Mouse (Mus musculus) right cerebral cortex, adult 18-20 months (tissue): ENCODE data around the gene Shank2.

ENCODE experiments used
- DNase-seq: peaks from one replicate; pipeline ENCODE4 v3.0.0; 2022; ENCODE audit warnings: mixed read lengths

Gene Shank2

DNA sequence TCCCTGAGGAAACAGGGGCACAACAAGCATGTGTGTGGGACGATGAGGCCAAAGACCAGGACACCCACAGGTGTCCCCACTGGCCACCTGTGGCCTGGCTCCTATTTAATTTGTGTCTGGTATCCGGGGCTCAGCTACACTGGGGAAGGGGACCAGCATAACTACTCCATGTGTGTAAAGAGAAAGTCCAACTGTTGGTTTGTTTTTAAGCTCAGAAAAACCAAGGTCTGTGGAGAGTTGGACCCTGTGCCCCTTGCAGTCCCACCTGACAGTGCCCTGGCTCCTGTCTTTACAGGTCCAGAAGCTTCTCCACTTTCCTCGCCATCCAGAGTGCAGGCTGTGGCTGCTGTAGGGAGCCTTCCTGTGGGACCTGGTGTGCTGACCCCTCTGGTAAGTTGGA is at the start of gene Shank2:
Gene Shank2 (plus strand): TSS at position 301 of the 400 bp plus-strand sequence.
- DNase-seq = no peak

DNA sequence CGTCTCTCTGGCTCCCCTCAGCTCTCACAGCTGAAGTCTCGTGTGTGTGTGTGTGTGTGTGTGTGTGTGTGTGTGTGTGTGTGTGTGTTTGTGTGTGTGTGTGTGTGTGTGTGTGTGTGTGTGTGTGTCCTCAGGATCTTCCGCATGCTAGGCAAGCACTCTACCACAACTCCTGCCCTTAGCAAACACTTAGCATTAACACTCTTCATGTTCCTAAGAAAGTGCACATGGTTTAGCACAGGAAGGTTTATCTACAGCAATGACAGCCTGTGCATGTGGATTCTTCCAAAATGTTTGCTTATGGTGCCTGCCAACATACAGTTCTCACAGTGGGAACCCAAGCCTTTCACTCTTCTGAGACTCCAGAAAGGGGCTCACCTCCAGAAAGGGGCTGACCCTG is 49.6 kb upstream of the Shank2 start:
- DNase-seq = no peak

DNA sequence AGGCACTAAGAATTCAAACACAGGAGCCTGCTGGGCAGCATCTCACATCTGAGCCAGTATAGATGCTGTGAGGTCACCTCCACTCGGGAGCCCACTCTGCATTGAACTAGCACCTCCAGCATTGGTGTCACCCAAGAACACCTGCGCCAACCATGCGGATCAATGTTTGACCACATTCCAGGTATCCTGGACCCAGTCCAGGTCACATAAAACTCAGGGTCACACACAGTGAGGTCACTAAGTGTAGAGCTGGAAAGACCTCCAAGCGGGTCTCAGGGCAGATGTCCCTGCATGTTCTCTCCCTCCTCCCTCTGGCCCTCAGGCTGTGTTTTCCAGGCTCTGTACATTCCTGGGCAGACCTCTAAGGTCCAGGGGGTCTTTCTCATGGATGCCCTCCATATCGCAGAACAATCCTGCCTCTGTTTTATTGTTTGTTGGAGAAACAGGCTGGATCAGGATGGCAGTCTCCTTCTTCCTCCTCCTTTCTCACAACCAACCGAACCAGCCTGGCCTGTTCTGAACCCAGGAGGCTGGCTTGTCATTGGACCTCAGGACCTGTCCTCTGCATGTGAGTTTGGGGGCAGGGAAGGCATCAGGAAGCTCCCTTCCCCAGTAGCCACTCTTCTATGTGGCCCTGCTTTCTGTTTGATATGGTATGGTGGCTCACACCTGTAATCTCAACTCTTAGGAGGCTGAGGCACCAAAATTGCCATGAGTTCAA is 45.0 kb upstream of the Shank2 start:
- no peak for DNase-seq

DNA sequence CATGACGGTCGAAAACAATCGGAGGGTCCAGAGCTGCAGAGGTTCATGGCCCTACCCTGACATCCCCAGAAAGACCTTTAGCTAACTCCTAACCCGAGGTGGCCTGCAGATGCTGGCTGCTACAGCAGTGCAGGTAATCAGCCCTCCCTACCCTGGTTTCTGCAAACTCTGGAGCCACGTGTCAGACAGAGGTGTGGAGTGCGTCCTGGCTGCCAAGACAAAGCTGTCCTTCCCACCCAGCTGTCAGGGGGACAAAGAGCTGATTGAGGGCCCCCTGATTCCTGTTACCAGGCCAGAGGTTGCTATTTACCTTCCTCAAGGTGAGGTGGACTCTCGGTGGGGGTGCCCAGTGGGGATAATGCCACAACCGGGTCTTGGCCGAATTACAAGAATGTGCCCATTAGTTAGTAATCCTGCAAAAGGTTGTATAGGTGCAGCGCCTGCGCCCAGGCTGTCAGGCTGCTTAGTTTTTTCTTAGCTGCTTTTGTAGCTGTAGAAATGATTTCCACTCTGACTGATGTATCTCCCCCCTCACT is 43.6 kb upstream of the Shank2 start:
- no peak for DNase-seq

DNA sequence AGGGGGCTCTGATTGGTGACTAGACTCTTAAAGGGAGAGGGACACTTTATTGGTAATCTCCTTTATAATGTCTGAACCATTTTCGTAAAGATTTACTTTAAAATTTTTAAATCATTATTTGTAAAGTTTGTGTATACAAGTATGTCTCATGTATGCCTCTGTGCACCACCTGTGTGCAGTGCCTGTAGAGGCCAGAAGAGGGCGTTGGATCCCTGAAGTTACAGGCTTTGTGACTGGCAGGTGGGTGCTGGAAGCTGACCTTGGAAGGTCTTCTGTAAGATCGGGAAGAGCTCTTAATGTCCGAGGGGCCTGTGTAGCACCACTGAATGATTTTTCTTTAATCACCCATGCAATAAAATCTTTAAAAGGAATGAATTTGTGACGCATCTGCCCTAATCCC is 37.9 kb upstream of the Shank2 start:
- no peak for DNase-seq

DNA sequence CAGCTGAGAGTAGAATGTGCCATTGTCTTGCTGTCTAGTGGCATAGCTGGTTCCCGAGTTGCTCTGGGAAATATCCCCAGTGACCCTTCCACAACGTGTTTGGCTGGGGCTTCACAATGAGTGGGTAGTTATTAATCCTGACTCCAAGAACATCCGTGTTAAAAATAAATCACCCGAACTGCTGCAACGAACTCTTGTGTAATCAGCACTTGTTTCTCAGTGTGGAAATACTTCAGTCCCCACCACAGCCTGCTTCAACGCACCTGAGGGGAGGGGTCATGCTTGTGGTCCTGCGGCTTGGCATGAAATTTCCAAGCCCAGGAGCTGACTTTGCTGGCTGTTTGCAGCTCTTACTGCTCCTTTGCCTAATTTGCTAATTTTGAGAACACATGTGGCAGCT is 35.1 kb upstream of the Shank2 start:
- no peak for DNase-seq

DNA sequence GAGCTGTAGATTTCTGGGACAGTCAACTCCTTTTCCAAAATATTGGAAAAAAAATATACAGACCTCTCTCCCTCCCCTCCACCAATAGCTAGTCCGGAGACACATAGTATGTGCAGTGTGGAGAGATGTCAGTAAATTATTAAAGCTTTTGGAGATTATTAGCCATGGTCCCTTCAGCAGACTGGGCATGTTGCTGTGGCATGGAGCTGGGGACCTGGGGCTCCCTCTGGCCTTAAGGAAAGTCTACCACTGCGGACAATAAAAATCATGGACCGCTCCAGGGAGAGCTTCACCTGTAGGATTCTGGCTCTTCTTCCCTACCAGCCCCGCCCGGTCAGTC is 24.3 kb upstream of the Shank2 start:
- no peak for DNase-seq

DNA sequence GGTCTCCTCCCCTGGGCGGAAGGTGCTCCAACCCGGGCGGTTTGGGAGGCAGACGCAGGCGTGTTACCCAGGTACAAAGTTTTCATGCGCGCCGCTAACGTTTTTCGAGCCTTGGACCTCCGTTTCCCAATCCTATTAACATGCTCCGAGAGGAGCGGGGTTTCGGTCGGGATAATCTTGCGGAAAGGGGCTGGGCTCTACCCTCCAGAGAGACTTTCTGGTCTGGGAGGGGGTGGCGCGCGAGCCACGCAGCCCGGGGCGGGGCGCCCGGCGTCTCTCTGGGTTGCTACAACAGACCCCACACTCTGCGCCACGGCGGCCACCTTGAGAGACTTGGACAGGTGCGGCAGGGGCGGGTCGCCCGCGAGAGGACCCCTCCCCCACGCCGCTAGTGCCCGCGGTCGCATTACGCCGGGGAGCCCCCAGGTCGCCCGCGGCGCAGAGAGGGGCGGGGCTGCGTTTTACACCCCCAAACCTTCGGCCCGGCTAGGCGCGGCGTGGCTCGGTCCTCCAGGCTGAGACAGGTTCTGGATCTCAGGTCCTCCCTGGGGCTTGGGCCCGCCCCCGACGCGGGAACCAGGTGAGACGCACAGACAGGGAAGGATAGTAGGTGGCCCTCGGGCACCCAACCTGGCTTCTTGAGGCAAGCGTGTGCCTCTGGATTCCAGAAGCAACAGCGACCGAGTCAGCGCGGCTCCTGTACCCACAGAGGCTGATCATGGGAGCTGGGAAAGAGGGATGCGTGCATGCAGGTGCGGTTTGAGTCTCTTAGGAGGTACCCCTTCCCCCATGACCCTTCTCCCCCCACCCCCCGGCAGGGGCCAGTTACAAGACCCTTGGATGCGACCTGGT is 23.7 kb upstream of the Shank2 start:
- DNase-seq = no peak

DNA sequence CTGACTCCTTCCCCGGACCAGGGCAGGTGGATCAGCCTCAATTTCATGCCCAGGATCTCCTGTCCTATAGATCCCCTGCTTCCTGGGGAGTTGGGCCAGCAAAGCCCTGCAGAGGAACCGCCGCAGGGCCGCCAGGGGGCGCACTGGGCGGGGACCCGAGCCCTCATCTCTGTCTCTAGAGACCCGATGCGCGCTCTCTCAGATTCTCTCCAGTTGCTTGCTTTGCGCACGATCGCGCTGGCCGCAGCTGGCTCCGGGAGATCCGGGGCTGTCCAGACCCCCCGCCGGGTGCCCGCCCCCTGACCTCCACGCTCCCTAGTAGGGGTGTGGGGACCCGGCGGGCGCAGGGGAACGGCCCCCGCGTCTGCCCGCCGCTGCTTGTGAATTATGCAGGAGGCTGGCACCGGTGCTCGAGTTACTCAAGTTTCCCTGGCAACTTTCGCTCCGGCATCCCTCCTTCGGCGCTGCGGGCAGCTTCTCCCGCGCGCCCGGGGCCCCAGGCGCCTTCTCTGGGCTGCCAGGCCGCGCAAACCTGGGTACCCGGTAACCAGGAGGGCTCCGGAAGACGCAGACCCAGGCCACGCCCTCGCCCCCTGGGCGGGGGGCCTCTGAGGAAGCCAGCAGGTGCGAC is 22.9 kb upstream of the Shank2 start:
- peak; percentile 50 for DNase-seq

DNA sequence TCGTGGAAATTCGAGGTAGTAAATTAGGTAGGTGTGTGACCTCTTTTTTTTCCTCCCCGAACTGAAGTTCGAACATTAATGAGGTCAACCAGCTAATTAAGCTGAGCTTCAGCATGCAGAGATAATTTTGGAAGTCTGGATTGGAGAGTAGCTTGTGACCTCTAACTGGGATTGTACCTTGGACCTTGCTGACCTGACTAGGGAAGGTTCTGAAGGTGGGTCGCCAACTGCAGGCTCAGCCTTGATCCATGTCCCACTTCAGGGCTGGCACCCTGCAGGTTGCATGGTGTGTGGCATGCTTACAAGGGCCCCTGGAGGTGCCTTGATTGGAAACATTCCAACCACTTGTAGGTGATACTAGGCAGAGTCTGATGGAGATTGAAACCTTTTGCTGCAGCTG is 21.7 kb upstream of the Shank2 start:
- DNase-seq = no peak

DNA sequence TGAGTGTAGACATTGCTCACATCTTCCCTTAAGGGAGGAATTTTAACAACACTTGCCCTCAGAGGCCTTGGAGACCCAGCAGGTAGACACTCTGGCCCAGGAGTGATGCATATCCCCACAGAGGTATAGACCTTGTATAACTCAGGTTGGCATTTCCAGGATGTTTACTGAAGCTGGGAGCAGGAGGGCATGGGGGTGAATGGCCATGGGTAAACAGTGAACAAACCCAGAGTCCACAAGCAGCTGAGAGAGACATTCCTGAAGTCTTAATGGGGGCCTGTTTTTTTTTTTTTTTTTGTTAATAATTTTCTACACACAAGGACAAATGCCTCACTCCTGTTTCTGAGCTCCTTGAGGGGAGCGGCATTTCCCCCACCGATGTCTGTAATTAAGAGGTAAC is 15.4 kb upstream of the Shank2 start:
- no peak for DNase-seq

DNA sequence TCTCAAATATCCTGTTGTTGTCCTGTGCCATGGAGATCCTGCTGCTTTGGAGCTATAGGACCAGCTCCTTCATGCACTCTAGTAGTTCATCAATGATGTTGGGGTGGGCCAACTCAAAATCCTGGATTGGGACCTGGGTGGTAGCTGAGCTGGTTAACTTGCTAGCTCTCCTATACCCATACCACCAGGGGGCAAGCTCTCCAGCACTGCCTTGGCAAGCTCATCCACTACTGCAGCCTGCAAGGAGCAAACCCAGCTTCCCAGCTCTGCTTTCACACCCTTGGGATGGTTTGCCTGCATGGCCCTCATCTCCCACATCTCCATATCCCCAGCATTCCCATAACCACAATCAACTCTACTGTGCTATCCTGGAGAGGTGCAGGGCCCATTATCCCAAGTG is 10.6 kb upstream of the Shank2 start:
- DNase-seq = no peak

DNA sequence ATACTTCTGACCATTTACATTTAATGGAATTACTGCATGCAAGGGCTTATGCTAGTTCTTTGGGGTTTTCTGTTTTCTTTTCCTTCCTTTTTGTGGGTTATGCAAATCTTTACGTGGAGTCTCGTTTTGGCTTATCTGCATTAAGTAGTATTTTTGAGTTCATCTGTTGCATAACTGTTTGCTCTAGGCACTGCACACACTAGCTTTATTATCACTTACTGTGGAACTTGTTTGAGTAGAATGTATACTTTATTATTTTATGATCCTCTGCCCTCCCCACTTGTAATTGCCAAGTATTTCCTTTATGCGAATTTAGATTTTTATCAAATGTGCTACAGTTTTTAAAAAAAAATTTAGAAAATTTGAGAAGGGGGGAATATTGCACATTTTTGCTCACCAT is 2.7 kb upstream of the Shank2 start:
- DNase-seq = no peak

DNA sequence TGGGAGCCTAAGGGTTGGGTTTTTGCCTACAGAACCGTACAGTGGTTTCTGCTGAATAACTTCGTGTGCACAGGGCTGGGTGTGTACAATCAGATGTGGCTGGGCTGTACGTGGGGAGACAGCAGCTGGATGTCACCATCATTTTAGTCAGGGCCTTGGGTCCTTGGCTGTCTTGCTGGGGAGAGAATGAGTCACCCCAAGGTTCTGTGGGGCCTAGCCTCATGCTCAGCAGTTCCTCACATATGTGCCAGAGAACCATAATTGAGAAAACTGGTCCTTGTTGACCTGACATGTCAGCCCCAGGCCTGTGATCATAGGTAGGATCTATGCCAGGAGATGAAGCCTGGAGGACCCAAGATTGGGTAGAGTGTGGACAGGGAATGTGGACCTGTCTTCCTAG is 1.7 kb downstream of the Shank2 start:
- DNase-seq = no peak

DNA sequence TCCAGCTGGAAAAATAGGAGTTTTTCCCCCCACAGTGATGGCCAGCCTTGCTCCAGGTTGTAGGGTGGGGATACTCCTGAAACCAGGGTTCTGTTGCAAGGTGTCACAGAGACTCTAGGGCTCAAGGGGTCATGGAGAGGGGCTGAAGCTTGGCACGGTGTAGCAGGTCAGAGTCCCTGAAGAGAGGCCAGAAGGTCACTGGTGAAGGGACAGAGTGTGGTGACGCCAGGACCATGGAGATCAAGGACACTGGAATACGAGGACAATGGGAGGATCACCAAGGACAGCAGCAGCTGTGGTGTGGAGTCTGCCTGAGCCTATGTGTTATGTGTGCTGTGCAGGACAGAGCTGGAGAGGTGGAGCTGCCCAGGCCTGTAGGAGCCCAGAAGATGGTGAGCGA is 6.4 kb downstream of the Shank2 start:
- no peak for DNase-seq

DNA sequence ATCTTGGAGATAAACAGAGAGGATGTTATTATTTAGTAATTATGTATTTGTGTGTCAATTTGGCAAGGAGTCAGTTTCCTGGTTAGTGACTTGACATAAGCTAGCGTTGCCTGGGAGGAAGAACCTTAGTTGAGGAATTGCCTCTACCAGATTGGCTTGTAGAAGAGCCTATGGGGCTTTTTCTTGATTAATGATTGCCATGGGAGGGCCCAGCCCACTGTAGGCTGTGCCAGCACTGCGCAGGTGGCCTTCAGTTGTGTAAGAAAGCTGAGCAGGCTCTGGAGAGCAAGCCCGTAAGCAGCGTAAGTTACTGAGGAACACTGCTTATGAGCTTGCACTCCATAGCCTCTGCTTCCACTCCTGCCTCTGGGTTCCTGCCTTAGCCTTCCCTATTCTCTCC is 7.3 kb downstream of the Shank2 start:
- DNase-seq = no peak

DNA sequence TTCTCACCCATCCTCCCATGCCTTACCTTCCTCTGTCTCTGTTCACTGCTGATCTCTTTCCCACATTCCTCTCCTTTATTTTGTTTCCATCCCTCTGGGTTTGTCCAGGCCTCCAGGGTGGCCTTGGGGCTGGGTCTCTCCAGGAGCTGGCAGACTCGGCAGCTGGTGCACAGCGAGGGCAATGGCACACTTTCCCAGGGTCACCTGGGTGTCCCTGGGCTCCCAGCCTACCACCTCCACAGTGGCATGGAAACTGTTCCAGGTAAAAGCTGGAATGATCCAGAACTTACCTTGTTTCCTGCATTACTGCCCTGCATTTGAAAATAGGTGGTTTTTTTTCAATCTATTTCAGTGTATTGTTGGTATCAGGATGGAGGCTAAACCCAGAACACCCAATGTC is 12.8 kb downstream of the Shank2 start:
- no peak for DNase-seq

DNA sequence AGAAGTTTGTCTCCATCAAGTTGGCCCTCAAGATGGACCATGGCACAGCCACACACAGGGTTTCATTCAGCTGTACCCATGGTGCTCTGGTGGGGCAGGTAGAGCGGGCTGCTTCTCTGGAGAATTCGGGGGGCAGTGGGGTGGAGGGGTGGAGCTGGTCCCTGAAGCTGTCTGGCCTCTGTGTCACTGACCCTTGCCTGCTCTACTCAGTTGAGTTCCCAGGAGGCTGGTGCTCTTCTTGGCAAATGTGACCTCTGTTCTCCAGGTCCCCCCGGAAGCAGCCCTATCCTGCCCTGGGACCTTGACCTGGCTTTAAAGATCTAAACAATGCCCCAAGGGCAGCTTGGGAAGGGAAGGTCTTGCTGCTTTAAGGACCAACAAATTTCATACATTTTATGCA is 20.1 kb downstream of the Shank2 start:
- no peak for DNase-seq

DNA sequence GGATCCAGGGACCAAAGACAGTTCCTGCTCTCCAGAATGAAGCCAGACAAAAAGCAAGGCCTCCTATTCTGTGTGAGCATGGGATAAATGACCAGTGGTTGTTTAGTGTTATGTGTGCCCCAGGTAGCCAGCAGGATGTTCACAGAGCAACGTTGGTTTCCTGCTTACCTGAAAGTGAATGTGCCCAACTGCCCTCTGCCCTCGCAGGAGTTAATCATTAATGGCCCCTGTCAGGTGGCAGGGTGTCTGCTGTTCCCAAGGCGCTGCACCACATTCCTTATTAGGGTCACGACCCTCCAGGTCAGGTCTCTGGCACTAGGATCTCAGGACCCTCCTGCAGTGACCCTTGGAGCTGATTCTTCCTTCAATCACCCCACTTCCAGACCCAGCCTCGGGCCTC is 21.0 kb downstream of the Shank2 start:
- DNase-seq = no peak

DNA sequence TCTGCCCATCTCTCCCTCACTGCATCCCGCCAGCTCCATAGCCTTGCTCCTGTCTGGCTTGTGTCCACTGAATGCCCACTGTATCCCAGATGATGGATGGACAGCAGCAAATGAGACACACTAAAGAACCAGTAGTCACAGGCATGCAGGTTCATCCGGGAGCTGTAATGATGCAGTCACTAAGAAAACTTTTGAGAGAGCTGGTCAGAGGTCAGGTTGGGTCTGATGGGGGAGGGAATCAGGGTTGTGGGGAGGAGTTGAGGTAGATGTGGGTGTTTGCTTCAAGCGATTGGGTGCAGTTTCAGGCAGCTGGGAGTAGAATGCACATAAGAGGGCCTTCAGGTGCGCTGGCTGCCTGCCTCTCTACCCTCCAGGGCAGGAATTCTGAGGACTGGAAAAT is 21.8 kb downstream of the Shank2 start:
- DNase-seq = no peak

DNA sequence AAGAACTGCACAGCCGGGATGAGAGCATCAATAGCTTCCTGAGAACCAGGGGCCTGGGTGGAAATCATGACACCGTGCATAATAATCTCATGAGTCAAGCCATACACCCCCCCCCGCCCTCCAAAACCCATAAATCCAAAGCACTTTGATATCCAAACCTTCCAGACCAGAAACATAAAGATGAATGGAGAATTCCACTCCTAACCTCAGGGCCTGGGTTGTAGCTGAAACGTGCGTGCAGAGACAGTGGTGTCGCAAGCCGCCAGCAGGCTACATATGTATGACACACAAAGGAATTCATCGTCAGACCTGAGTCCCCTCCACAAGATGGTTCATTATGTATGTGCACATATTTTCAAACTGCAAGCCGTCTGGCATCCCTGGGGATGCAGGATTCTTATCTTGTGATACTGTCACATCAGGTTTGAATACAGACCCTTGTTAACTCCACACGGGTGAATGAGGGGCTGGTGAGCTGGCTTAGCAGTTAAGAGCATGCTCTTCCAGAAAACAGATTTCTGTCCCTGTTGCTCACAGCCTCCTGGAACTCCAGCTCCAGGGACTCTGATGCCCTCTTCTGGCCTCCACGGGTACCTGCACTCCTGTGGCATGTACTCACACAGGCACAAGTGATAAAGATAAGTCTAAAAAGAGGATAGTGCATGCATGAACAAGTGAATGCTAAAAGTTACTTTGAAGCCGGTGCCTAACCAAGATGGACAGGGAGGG is 24.5 kb downstream of the Shank2 start:
- no peak for DNase-seq

DNA sequence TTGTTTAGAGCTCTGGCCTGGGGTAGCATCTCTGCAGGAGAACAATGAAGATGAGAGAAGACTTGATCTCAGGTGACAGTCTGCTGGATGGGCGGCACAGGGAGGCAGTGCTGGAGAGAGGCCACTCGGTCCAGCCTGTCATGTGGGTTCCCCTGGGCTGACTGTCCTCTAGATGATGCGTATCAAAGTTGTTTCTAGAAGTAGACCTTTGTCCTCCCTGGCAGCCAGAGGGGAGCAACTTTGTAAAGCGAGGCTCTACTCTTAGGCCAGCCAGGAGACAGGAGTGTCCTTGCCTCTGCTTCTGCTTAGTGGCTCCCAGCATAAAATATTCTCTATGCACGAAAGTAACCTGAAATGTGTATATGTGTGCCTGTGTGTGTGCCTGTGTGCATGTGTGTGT is 27.5 kb downstream of the Shank2 start:
- DNase-seq = no peak

DNA sequence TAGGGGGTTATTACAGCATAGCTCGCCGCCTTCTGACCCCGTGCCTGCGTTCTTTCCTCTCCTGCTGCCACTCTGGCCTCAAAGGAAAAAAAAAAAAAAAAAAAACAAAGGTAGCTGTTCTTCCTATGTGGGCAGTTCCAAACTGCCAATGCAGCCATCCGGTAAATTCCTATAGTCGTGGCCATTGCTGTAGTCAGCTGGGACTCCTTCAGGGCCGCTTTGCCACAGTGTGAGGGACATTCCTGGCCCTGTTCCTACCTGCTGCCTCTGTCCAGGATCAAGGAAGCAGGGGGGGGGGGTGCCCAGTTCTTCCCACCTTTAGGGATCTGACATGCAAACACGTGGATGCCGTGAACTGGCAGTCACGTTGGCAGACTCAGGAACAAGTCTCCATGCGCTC is 29.1 kb downstream of the Shank2 start:
- no peak for DNase-seq
